Mouse (Mus musculus): ENCODE measurements around the gene Gdap2.

- TF ChIP-seq TAL1 (IDR thresholded peaks at IDR 0.05; ENCODE audit: low read length) (no peak), GATA1 (IDR thresholded peaks at IDR 0.05; ENCODE audit: low read length) (no peak)
Observed at GRCm38 (mm10) chr3:100215469-100215868, 53.3 kb downstream of the Gdap2 start.
